Mouse (Mus musculus) c-Kit-positive CD71-positive TER-119-negative erythroid progenitor cells, embryonic 14.5 days (primary cell): ENCODE measurements at regions not wholly inside any gene's neighbourhood (a gene's known extent, or its start where the extent isn't known, plus 50 kb on each side); places are given as distances from the start of the nearest gene placed in this dataset.

ENCODE experiments used
- DNase-seq: peaks from one replicate; pipeline ENCODE4 v3.0.0-alpha.2; 2013; ENCODE audit warnings: low read depth

- no peak for DNase-seq
These were observed 288.1 kb upstream of the Cxadr start for GRCm38 (mm10) chr16:78013049-78013819.

GRCm38 (mm10) chr16:78004016-78004415, 297.3 kb upstream of the Cxadr start:
- DNase-seq = no peak

GRCm38 (mm10) chr16:77992986-77993385, 308.3 kb upstream of the Cxadr start:
- no peak for DNase-seq

- no peak for DNase-seq
These were observed 311.4 kb upstream of the Cxadr start for GRCm38 (mm10) chr16:77989791-77990325.

GRCm38 (mm10) chr16:77989139-77989538, 312.1 kb upstream of the Cxadr start:
- no peak for DNase-seq

GRCm38 (mm10) chr16:77986884-77987529, 314.3 kb upstream of the Cxadr start:
- DNase-seq = no peak

- DNase-seq = no peak
These were observed 346.9 kb upstream of the Gm11146 start for GRCm38 (mm10) chr16:77948785-77949184.

GRCm38 (mm10) chr16:77945442-77945841, 343.5 kb upstream of the Gm11146 start:
- DNase-seq = no peak

- no peak for DNase-seq
These were observed 329.3 kb upstream of the Gm11146 start for GRCm38 (mm10) chr16:77931025-77931723.

GRCm38 (mm10) chr16:77914160-77915070, 312.5 kb upstream of the Gm11146 start:
- no peak for DNase-seq

- no peak for DNase-seq
These were observed 292.4 kb upstream of the Gm11146 start for GRCm38 (mm10) chr16:77894247-77894646.

- no peak for DNase-seq
These were observed 291.8 kb upstream of the Gm11146 start for GRCm38 (mm10) chr16:77893690-77894089.

GRCm38 (mm10) chr16:77892731-77893130, 290.8 kb upstream of the Gm11146 start:
- DNase-seq = no peak

GRCm38 (mm10) chr16:77889348-77889747, 287.5 kb upstream of the Gm11146 start:
- no peak for DNase-seq

GRCm38 (mm10) chr16:77885060-77885679, 283.3 kb upstream of the Gm11146 start:
- no peak for DNase-seq

- no peak for DNase-seq
These were observed 282.6 kb upstream of the Gm11146 start for GRCm38 (mm10) chr16:77884495-77884894.

GRCm38 (mm10) chr16:77877006-77877405, 275.1 kb upstream of the Gm11146 start:
- no peak for DNase-seq

- no peak for DNase-seq
These were observed 261.4 kb upstream of the Gm11146 start for GRCm38 (mm10) chr16:77863246-77863645.

- DNase-seq = no peak
These were observed 250.3 kb upstream of the Gm11146 start for GRCm38 (mm10) chr16:77852066-77852781.
